Mouse (Mus musculus): Measurements from ENCODE around the gene Galnt2. TPM values are rescaled to one million over a fixed set of nuclear protein-coding genes. Genes with fewer than 3 reads are reported as not detected.

Gene Galnt2
- polyA plus RNA-seq, 1 experiment = 22.2 TPM

GRCm38 (mm10) chr8:124328259-124328658 lies 97.1 kb downstream of the Galnt2 start:
- Histone ChIP-seq H3K4me3 (ENCODE audit: control insufficient read depth, insufficient read depth, low read length) (no peak overlapping the region), H3K4me1 (replicated peaks; ENCODE audit: control insufficient read depth, insufficient read depth, low read length) (no peaks in the 10 kb centered on the region), H3K27me3 (ENCODE audit: control insufficient read depth, insufficient read depth, low read length) (no peaks in the 10 kb centered on the region), H3K27ac (ENCODE audit: control insufficient read depth, insufficient read depth, low read length) (no peak overlapping the region), H3K36me3 (ENCODE audit: control insufficient read depth, insufficient read depth, low read length) (peaks cover 31% of the 10 kb centered on the region)
- TF ChIP-seq POLR2A (IDR thresholded peaks at IDR 0.05; ENCODE audit: control insufficient read depth, extremely low read depth, insufficient read depth, low read length, poor library complexity) (no peak), CTCF (IDR thresholded peaks at IDR 0.05; ENCODE audit: borderline replicate concordance, control insufficient read depth, extremely low read depth, insufficient read depth, low read length, poor library complexity) (no peak)
- no peak for DNase-seq
- WGBS = 95% methylated on average over 7 of the region's 7 CpGs

- no peak for DNase-seq
- no peaks in the 10 kb centered on the region for H3K27me3 ChIP-seq (ENCODE audit: control insufficient read depth, insufficient read depth, low read length)
- H3K4me3 ChIP-seq (ENCODE audit: control insufficient read depth, insufficient read depth, low read length) = no peak overlapping the region
- no peaks in the 10 kb centered on the region for H3K4me1 ChIP-seq (replicated peaks; ENCODE audit: control insufficient read depth, insufficient read depth, low read length)
- peaks cover 24% of the 10 kb centered on the region for H3K36me3 ChIP-seq (ENCODE audit: control insufficient read depth, insufficient read depth, low read length)
- WGBS = 98% methylated on average over 10 of the region's 10 CpGs
- TF ChIP-seq CTCF (IDR thresholded peaks at IDR 0.05; ENCODE audit: borderline replicate concordance, control insufficient read depth, extremely low read depth, insufficient read depth, low read length, poor library complexity) (no peak), POLR2A (IDR thresholded peaks at IDR 0.05; ENCODE audit: control insufficient read depth, extremely low read depth, insufficient read depth, low read length, poor library complexity) (no peak)
- H3K27ac ChIP-seq (ENCODE audit: control insufficient read depth, insufficient read depth, low read length) = no peak overlapping the region
These were observed 98.5 kb downstream of the Galnt2 start for GRCm38 (mm10) chr8:124329690-124330089.

GRCm38 (mm10) chr8:124330433-124330832 lies 99.2 kb downstream of the Galnt2 start:
- TF ChIP-seq CTCF (IDR thresholded peaks at IDR 0.05; ENCODE audit: borderline replicate concordance, control insufficient read depth, extremely low read depth, insufficient read depth, low read length, poor library complexity) (no peak), POLR2A (IDR thresholded peaks at IDR 0.05; ENCODE audit: control insufficient read depth, extremely low read depth, insufficient read depth, low read length, poor library complexity) (no peak)

GRCm38 (mm10) chr8:124331094-124331493 lies 99.9 kb downstream of the Galnt2 start:
- DNase-seq = no peak

More at GRCm38 (mm10) chr8:124330433-124330832, 99.2 kb downstream of the Galnt2 start:
- no peak for DNase-seq
- WGBS = 96% methylated on average over 2 of the region's 3 CpGs
- Histone ChIP-seq H3K4me1 (replicated peaks; ENCODE audit: control insufficient read depth, insufficient read depth, low read length) (no peaks in the 10 kb centered on the region), H3K27ac (ENCODE audit: control insufficient read depth, insufficient read depth, low read length) (no peak overlapping the region), H3K36me3 (ENCODE audit: control insufficient read depth, insufficient read depth, low read length) (peaks cover 27% of the 10 kb centered on the region), H3K4me3 (ENCODE audit: control insufficient read depth, insufficient read depth, low read length) (no peak overlapping the region), H3K27me3 (ENCODE audit: control insufficient read depth, insufficient read depth, low read length) (no peaks in the 10 kb centered on the region)

GRCm38 (mm10) chr8:124331706-124332105 lies 100.5 kb downstream of the Galnt2 start:
- 89% methylated on average over 11 of the region's 11 CpGs for WGBS
- DNase-seq = no peak
- Histone ChIP-seq H3K36me3 (ENCODE audit: control insufficient read depth, insufficient read depth, low read length) (peaks cover 31% of the 10 kb centered on the region), H3K27ac (ENCODE audit: control insufficient read depth, insufficient read depth, low read length) (no peak overlapping the region), H3K4me3 (ENCODE audit: control insufficient read depth, insufficient read depth, low read length) (no peak overlapping the region), H3K4me1 (replicated peaks; ENCODE audit: control insufficient read depth, insufficient read depth, low read length) (no peaks in the 10 kb centered on the region), H3K27me3 (ENCODE audit: control insufficient read depth, insufficient read depth, low read length) (no peaks in the 10 kb centered on the region)
- TF ChIP-seq CTCF (IDR thresholded peaks at IDR 0.05; ENCODE audit: borderline replicate concordance, control insufficient read depth, extremely low read depth, insufficient read depth, low read length, poor library complexity) = no peak
- TF ChIP-seq POLR2A (IDR thresholded peaks at IDR 0.05; ENCODE audit: control insufficient read depth, extremely low read depth, insufficient read depth, low read length, poor library complexity) = no peak

More at GRCm38 (mm10) chr8:124331094-124331493, 99.9 kb downstream of the Galnt2 start:
- peaks cover 28% of the 10 kb centered on the region for H3K36me3 ChIP-seq (ENCODE audit: control insufficient read depth, insufficient read depth, low read length)
- WGBS = over 99% methylated on average over 3 of the region's 3 CpGs
- no peaks in the 10 kb centered on the region for H3K27me3 ChIP-seq (ENCODE audit: control insufficient read depth, insufficient read depth, low read length)
- H3K27ac ChIP-seq (ENCODE audit: control insufficient read depth, insufficient read depth, low read length) = no peak overlapping the region
- TF ChIP-seq CTCF (IDR thresholded peaks at IDR 0.05; ENCODE audit: borderline replicate concordance, control insufficient read depth, extremely low read depth, insufficient read depth, low read length, poor library complexity) (no peak), POLR2A (IDR thresholded peaks at IDR 0.05; ENCODE audit: control insufficient read depth, extremely low read depth, insufficient read depth, low read length, poor library complexity) (no peak)
- H3K4me1 ChIP-seq (replicated peaks; ENCODE audit: control insufficient read depth, insufficient read depth, low read length) = no peaks in the 10 kb centered on the region
- H3K4me3 ChIP-seq (ENCODE audit: control insufficient read depth, insufficient read depth, low read length) = no peak overlapping the region

GRCm38 (mm10) chr8:124336302-124336701 lies 105.1 kb downstream of the Galnt2 start:
- WGBS = 97% methylated on average over 13 of the region's 13 CpGs
- no peaks in the 10 kb centered on the region for H3K4me1 ChIP-seq (replicated peaks; ENCODE audit: control insufficient read depth, insufficient read depth, low read length)
- H3K27me3 ChIP-seq (ENCODE audit: control insufficient read depth, insufficient read depth, low read length) = no peaks in the 10 kb centered on the region
- TF ChIP-seq CTCF (IDR thresholded peaks at IDR 0.05; ENCODE audit: borderline replicate concordance, control insufficient read depth, extremely low read depth, insufficient read depth, low read length, poor library complexity) = no peak
- no peak for TF ChIP-seq POLR2A (IDR thresholded peaks at IDR 0.05; ENCODE audit: control insufficient read depth, extremely low read depth, insufficient read depth, low read length, poor library complexity)
- H3K36me3 ChIP-seq (ENCODE audit: control insufficient read depth, insufficient read depth, low read length) = peaks cover 42% of the 10 kb centered on the region
- no peak for DNase-seq
- no peak overlapping the region for H3K4me3 ChIP-seq (ENCODE audit: control insufficient read depth, insufficient read depth, low read length)
- H3K27ac ChIP-seq (ENCODE audit: control insufficient read depth, insufficient read depth, low read length) = no peak overlapping the region

- WGBS = 100% methylated on average over 3 of the region's 3 CpGs
- TF ChIP-seq POLR2A (IDR thresholded peaks at IDR 0.05; ENCODE audit: control insufficient read depth, extremely low read depth, insufficient read depth, low read length, poor library complexity) (no peak), CTCF (IDR thresholded peaks at IDR 0.05; ENCODE audit: borderline replicate concordance, control insufficient read depth, extremely low read depth, insufficient read depth, low read length, poor library complexity) (no peak)
These were observed 108.6 kb downstream of the Galnt2 start for GRCm38 (mm10) chr8:124339742-124340141.

More at GRCm38 (mm10) chr8:124339742-124340141, 108.6 kb downstream of the Galnt2 start:
- Histone ChIP-seq H3K4me1 (replicated peaks; ENCODE audit: control insufficient read depth, insufficient read depth, low read length) (peaks cover 9% of the 10 kb centered on the region), H3K27ac (ENCODE audit: control insufficient read depth, insufficient read depth, low read length) (no peak overlapping the region), H3K27me3 (ENCODE audit: control insufficient read depth, insufficient read depth, low read length) (no peaks in the 10 kb centered on the region), H3K36me3 (ENCODE audit: control insufficient read depth, insufficient read depth, low read length) (peaks cover 54% of the 10 kb centered on the region), H3K4me3 (ENCODE audit: control insufficient read depth, insufficient read depth, low read length) (no peak overlapping the region)
- no peak for DNase-seq
